Mouse (Mus musculus) stomach, postnatal 0 days (tissue): ENCODE results near the gene Srgap2. TPM values are rescaled to one million over a fixed set of nuclear protein-coding genes. Genes with fewer than 3 reads are reported as not detected.
A peak's percentile ranks its signal among the peaks of the same experiment; 100 is the strongest.

Experiments
- ATAC-seq: fragments of 200-750 bp; cut with Nextera tagmentation; 2 replicates; pipeline ENCODE4 v1.8.0; 2017; ENCODE audit not compliant: low FRiP score, low TSS enrichment
- DNase-seq: peaks from one replicate; pipeline ENCODE4 v3.0.0-alpha.2; 2016; ENCODE audit warnings: low spot score
- H3K27ac ChIP-seq: fragments of 300-500 bp; sonication (generic); replicated peaks from 2 replicates; pipeline ENCODE4 v1.5.1; 2014; ENCODE audit warnings: mild to moderate bottlenecking, control low read depth
- H3K27me3 ChIP-seq: fragments of 300-500 bp; sonication (generic); 2 replicates; pipeline ENCODE4 v1.6.1; 2014; ENCODE audit warnings: low read length; ENCODE audit not compliant: control insufficient read depth, insufficient read depth
- H3K36me3 ChIP-seq: fragments of 300-500 bp; sonication (generic); 2 replicates; pipeline ENCODE4 v1.6.1; 2014; ENCODE audit warnings: low read length, mixed read lengths; ENCODE audit not compliant: control insufficient read depth, insufficient read depth
- H3K4me1 ChIP-seq: fragments of 300-500 bp; sonication (generic); replicated peaks from 2 replicates; pipeline ENCODE4 v1.6.1; 2014; ENCODE audit warnings: antibody characterized with exemption; ENCODE audit not compliant: control insufficient read depth, insufficient read depth
- H3K4me2 ChIP-seq: fragments of 300-500 bp; sonication (generic); replicated peaks from 2 replicates; pipeline ENCODE4 v1.6.1; 2014; ENCODE audit warnings: low read depth, mild to moderate bottlenecking, control low read depth, moderate library complexity
- H3K4me3 ChIP-seq: fragments of 300-500 bp; sonication (generic); 2 replicates; pipeline ENCODE4 v1.5.1; 2014; ENCODE audit warnings: low read depth, low read length, control low read depth
- H3K9ac ChIP-seq: fragments of 300-500 bp; sonication (generic); 2 replicates; pipeline ENCODE4 v1.6.1; 2014; ENCODE audit warnings: mild to moderate bottlenecking, low read length, control low read depth, mixed read lengths
- H3K9me3 ChIP-seq: fragments of 300-500 bp; sonication (generic); 2 replicates; pipeline ENCODE4 v1.6.1; 2016; ENCODE audit warnings: low read length; ENCODE audit not compliant: control insufficient read depth
- CTCF ChIP-seq: IDR thresholded peaks from 2 replicates; pipeline ENCODE4 v1.5.1; 2016; ENCODE audit warnings: antibody characterized with exemption, low read depth, mild to moderate bottlenecking, moderate library complexity
- EP300 ChIP-seq: optimal IDR thresholded peaks from 2 replicates; pipeline ENCODE3; 2016; ENCODE audit warnings: antibody characterized with exemption
- WGBS: fragments of 180-500 bp; shearing (Covaris S2); extraction: QIAGEN DNeasy Blood & Tissue Kit; methylation state at CpG from one replicate; pipeline ENCODE4 v1.1.7; 2014; 5-methylcytosine and 5-hydroxymethylcytosine counted together
- polyA plus RNA-seq: library from polyadenylated mRNA; unstranded; fragments of >200 nt; fragmentation: Nextera tagmentation; extraction: Ambion mirVana; gene quantifications from 2 replicates; pipeline ENCODE4 v1.2.1, GENCODE M21; 2015

The Srgap2 gene
- polyA plus RNA-seq, 1 experiment from 2014 or later: 7.7 TPM

- ATAC-seq (no peak), DNase-seq (no peak)
- no peak for TF ChIP-seq CTCF
- TF ChIP-seq EP300: no peak
- WGBS: 67% methylated on average over 5 of the region's 5 CpGs
- H3K4me1 ChIP-seq: no peaks in the 10 kb centered on the region
- no peaks in the 10 kb centered on the region for H3K27me3 ChIP-seq
- H3K4me2 ChIP-seq: no peak overlapping the region
- no peaks in the 10 kb centered on the region for H3K36me3 ChIP-seq
- no peaks in the 10 kb centered on the region for H3K9me3 ChIP-seq
- H3K27ac ChIP-seq: no peak overlapping the region
- H3K9ac ChIP-seq: no peak overlapping the region
- no peak overlapping the region for H3K4me3 ChIP-seq
These were observed 240.3 kb downstream of the Srgap2 start for GRCm38 (mm10) chr1:131286803-131287202.

DNA sequence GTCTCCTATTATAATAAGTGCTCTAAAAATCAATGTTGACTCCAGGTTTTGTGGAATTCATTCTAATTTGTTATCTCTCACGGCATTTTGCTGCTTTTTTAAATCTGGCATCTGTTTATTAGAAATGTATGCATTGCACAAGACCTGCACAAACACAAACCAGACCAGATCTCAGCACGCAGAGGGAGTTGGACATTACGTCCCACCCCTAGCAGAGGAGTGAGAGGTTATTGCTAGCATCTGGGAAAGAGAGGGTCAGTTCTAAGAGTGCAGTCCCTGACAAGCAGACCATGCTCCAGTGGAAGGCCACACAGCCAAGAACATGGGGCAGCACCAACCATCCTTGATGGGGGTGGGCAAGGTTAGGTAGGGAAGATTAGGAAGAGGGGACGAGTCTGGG is 242.5 kb downstream of the Srgap2 start:
- Histone ChIP-seq H3K27me3 (no peaks in the 10 kb centered on the region), H3K4me1 (no peaks in the 10 kb centered on the region), H3K9me3 (no peaks in the 10 kb centered on the region), H3K9ac (no peak overlapping the region), H3K4me2 (no peak overlapping the region), H3K36me3 (no peaks in the 10 kb centered on the region), H3K4me3 (no peak overlapping the region), H3K27ac (no peak overlapping the region)
- no peak for ATAC-seq
- no peak for DNase-seq
- 63% methylated on average over 4 of the region's 4 CpGs for WGBS
- TF ChIP-seq CTCF (no peak), EP300 (no peak)

GRCm38 (mm10) chr1:131284167-131284566 is 243.0 kb downstream of the Srgap2 start:
- Histone ChIP-seq H3K4me1 (no peaks in the 10 kb centered on the region), H3K27me3 (no peaks in the 10 kb centered on the region), H3K4me2 (no peak overlapping the region), H3K27ac (no peak overlapping the region), H3K4me3 (no peak overlapping the region), H3K9me3 (no peaks in the 10 kb centered on the region), H3K9ac (no peak overlapping the region), H3K36me3 (no peaks in the 10 kb centered on the region)
- DNase-seq (no peak), ATAC-seq (no peak)
- no peak for TF ChIP-seq CTCF
- TF ChIP-seq EP300: no peak
- 83% methylated on average over 1 of the region's 1 CpGs for WGBS

GRCm38 (mm10) chr1:131281731-131282130 is 245.4 kb downstream of the Srgap2 start:
- H3K9me3 ChIP-seq: no peaks in the 10 kb centered on the region
- H3K27me3 ChIP-seq: no peaks in the 10 kb centered on the region
- TF ChIP-seq EP300 (no peak), CTCF (no peak)
- WGBS: 40% methylated on average over 4 of the region's 4 CpGs
- no peak overlapping the region for H3K4me2 ChIP-seq
- no peaks in the 10 kb centered on the region for H3K36me3 ChIP-seq
- no peak overlapping the region for H3K4me3 ChIP-seq
- ATAC-seq: peak; percentile 24; the same call in 1 of the 2 replicates
- peaks cover 4% of the 10 kb centered on the region; the same call in 1 of the 2 replicates for H3K4me1 ChIP-seq
- H3K9ac ChIP-seq: no peak overlapping the region
- H3K27ac ChIP-seq: no peak overlapping the region
- no peak for DNase-seq

DNA sequence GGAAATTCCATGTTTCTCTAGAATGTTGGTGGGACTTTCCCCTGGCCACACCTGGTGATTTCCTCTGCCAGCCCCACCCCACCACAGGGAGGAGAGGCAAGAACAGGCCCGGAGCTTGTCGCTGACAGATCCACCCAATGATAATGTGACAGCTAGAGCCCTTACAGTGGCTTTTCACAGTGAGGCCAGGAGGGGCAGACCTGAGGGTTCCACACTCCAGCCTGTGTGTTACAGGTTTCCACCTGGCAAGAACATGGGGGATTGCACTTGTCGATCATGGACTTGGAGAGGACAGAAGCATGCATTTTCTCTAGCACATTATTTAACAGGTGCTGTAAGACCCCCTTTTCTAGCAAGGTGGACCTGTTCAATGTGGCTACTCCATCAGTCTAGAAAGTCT is 246.9 kb downstream of the Srgap2 start:
- ATAC-seq: peak; percentile 49
- no peak overlapping the region for H3K9ac ChIP-seq
- 28% methylated on average over 3 of the region's 3 CpGs for WGBS
- no peak overlapping the region for H3K27ac ChIP-seq
- peak; percentile 40 for DNase-seq
- H3K36me3 ChIP-seq: no peaks in the 10 kb centered on the region
- H3K4me2 ChIP-seq: peak overlapping the region; percentile 64; the same call in 1 of the 2 replicates
- H3K27me3 ChIP-seq: no peaks in the 10 kb centered on the region
- TF ChIP-seq EP300 (no peak), CTCF (peak; percentile 38)
- H3K4me3 ChIP-seq: no peak overlapping the region
- no peaks in the 10 kb centered on the region for H3K9me3 ChIP-seq
- peaks cover 4% of the 10 kb centered on the region; the same call in 1 of the 2 replicates for H3K4me1 ChIP-seq

DNA sequence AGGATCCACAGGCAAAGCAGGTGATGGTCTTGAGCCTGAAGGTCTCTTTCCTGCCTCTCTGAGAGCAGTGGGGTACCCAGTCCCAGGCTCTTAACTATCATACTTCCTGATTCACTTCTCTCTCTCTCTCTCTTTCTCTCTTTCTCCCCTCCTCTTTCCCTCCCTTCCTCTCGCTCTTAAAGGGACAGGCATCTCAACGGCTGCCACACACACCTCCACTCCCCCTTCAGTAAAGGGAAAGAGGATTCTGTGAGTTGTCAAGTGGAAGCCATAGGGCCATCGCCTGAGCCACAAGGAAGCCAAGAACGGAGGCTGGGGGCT is 247.7 kb downstream of the Srgap2 start, which contains the start of gene Ikbke:
Gene Ikbke, minus strand, starts transcription at position 151 of the 321 bp plus-strand sequence.
- Histone ChIP-seq H3K27ac (peak within 1 kb of the TSS; percentile 69), H3K4me3 (peak within 1 kb of the TSS; percentile 48), H3K4me1 (peaks cover 4% of the 10 kb centered on the region; the same call in 1 of the 2 replicates), H3K4me2 (peak within 1 kb of the TSS; percentile 64), H3K9me3 (no peaks in the 10 kb centered on the region), H3K36me3 (no peaks in the 10 kb centered on the region), H3K9ac (peak within 1 kb of the TSS; percentile 62), H3K27me3 (no peaks in the 10 kb centered on the region)
- ATAC-seq (no peak; the same call in 1 of the 2 replicates), DNase-seq (no peak)
- TF ChIP-seq EP300: no peak
- no peak for TF ChIP-seq CTCF
- 15% methylated on average over 4 of the region's 4 CpGs for WGBS
